Mouse (Mus musculus) small intestine, adult 2 months (tissue): ENCODE data around the gene Dll4.

Source experiments
- CTCF ChIP-seq: fragments of 200-500 bp; IDR thresholded peaks from 2 replicates; pipeline ENCODE4 v1.5.1; 2012; ENCODE audit warnings: low read depth, mild to moderate bottlenecking, control low read depth, inconsistent platforms, low read length, moderate library complexity, mixed read lengths; ENCODE audit not compliant: insufficient replicate concordance, insufficient read length; ENCODE audit errors: extremely low read depth
- POLR2A ChIP-seq: fragments of 200-500 bp; IDR thresholded peaks from 2 replicates; pipeline ENCODE4 v1.6.1; 2012; ENCODE audit warnings: low read depth, mild to moderate bottlenecking, control low read depth, inconsistent platforms, low read length, moderate library complexity

DNA sequence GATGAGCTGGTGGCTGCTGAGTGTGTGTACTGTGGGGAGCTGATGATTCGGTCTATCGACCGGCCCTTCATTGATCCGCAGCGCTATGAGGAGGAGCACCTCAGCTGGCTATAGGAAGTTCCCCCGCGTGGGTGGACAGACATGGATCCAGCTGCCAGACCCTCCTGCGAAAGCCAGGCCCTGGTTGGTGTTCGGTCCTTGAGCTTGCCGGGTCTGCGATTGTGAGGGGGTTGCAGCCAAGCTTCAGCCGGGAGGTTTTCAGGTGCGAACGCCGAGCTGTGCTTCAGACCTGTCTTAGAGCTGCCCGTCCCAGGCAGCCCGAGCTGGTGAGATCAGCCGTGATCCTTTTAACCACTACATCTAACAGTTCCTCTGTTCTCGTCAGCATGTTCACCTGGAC is 28.1 kb upstream of the Dll4 start:
- TF ChIP-seq CTCF: no peak
- no peak for TF ChIP-seq POLR2A
